Mouse (Mus musculus) naive thymus-derived CD4-positive, alpha-beta T cell, adult 2 months (primary cell): ENCODE measurements around the gene Dennd5b.
"Not testable (repeated sequence)": the region's sequence is repeated elsewhere in the genome, so short reads cannot be mapped to it uniquely, and the experiment has no call there.

Source experiments
- DNase-seq: peaks from one replicate; pipeline ENCODE4 v3.0.0-alpha.2; 2011; ENCODE audit warnings: low read depth

Gene Dennd5b

DNA sequence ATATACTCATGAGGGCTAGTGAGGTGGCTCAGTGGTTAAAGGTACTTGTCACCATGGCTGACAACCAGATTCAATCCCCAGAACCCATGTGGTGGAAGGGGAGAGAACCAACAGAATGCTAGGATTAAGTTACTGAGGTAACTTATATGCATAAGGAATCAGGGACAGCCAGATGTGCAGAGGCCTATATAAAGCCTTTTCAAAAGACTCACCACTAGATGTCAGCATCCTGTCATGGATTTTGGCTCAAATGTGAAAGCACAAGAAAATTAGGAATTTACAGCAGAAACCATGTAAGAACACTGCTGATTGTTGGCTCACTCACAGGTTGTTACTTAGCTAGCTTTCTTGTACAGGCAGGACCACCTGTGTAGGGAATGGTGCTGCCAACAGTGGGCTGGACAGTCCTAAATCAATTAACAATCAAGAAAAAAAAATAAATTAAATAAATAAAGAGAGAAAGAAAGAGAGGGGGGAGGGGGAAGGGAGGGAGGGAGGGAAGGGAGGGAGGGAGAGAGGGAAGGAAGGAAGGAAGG lies 90.6 kb downstream of the Dennd5b start:
- DNase-seq, result peak; percentile 32

DNA sequence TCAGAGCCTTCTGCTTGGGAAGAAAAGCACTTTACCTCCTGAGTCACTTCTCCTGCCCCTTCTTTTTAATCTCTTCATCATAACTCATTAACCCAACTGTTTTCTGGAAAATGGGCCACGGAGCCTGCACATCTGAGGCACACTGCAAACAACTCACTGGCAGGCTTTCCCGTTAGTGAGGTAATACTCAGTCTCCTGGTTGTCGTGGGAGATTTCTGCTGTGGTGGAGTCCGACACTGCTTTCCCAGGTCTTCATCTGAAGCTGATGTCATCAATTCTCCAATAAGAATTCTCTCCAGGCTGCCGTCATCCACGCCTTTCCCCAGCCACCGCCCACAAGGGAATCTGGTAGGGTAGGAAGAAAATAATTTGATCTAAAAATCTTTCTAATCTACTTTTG lies 96.5 kb downstream of the Dennd5b start:
- no peak for DNase-seq

DNA sequence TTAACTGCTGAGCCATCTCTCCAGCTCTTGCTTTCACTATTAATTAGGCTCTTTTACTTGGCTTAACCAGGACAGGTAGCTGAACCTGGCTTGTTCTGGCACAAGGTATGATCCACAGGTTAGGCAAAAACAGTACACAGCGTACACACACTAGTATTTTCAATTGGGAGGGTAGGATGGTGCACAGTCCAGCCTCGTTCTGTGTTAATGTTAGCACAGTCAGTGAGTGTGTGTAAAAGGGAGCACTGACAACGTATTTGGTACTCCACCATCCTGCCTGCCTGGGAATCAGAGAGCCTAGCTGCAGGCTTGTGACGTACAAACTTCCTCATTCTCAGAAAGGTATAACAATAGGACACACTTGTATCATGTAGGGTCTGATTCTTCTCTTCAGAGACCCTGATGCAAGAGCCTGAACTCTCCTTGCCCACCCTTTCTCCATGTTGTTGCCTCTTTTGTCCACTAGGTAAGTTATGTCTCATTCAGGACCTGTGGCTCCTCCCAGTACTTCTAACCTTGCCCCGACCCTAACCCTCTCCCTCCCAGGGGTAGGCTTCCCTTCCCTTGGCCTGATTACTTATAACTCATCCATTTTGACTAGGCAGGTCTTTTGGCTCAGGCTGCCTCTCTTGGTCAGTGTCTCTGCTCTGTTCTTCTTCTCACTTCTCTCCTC lies 107.0 kb downstream of the Dennd5b start:
- DNase-seq, result peak; percentile 3

DNA sequence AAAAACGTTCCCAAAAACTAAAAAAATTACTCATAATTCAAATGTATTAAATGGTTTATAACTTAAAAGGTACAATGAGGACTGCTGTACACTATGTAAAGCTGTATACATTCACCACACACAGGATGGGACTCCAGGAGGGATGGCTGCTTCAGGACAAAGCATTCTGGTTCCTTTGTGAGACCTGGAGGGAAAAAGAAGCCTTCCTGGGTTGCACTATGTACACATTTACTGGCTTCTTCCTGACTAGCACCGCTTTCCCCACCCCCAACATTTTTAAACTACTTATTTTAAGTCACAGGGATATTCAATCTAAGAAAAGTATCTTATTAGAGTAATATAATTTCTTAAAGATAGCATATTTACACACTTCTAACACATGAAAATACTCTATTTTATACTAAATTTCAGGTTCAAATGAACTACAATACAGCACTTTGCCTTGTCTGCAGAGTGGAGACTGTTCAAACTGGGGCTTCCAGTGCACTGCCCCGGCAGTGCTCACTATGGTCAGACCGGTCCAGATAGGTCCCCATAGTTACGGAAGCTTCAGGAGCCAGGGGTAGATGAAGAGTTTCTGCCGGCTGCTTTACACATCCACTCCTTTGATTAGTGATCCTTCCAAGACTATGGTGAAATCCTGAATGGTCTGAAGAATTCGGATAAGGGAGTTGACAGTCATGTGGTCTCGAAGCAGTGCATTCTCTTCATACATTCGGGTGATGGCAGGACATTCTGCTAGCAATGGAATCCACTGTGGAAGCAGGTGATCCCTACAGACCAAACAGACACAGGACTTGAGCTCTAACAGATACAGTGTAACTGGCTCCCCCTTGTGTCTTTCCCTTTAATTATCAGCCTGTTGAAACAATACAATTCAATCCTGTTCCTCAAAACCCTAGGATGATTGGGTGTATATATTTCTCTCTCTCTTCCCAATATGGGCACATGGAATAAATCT lies 108.1 kb downstream of the Dennd5b start:
- peak; percentile 30 for DNase-seq

DNA sequence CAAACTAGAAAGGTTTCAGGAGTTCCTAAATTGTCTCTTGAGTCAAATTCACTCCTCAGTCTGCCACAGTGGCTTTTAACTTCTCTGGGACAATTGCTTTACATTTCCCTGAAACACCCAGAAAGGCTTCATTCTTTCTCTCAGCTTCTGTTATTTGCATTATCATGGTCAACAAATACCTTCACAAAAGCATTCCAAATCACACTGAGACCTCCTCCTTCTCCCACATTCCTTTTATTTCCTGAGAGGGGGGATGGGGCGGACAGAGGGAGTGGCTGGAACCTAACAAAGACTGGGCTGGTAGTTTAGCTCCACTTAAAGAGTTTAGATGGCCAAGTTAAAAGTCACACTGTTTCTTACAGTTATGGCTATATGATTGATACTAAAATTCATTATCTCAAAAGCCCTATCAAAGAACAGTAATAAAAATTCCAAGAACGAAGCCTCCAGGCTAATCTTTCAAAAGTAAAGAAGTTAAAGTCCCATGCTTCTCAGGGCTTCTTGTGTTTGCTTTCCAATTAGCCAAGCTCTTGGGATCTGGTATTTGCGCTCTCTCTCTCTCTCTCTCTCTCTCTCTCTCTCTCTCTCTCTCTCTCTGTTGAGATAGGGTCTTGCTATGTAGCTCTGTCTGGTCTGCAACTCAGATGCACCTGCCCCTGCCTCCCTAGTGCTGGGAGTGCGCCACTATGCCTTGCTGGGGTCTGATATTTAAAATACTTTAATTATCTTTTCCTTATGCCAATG lies 108.9 kb downstream of the Dennd5b start:
- DNase-seq, result no peak

DNA sequence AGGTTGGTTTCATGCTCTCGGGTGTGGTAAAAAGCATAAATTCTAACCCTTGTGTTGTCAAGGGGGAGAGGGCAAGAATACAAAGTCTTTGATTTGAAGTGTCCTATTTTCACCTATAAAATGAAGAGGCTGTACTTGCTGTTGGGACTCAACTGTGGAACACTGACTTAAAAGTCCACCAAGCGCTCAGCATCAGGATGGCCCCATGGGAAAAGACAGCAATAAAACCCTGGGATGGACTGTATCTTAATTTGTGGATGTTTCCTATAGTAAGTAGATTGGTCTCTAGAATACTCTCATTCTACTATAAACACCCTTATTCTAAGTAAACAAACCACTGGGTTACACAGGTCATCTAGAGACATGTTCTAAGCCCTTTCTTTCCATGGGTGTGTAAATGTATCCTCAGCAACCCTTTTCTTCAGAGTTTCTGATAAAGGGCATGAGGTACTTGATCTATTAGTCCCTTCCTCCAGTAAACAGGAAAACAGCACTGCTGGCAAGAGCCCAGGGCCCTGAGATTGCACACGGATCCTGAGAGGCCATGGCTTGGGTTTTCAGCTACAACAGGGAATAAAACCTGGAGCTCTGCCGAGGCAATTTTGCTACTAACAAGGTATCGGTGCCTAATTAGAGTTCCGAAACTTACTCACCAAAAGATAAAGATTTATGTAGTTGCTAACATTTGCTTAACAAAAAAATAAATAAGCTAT lies 109.7 kb downstream of the Dennd5b start:
- DNase-seq, result no peak

DNA sequence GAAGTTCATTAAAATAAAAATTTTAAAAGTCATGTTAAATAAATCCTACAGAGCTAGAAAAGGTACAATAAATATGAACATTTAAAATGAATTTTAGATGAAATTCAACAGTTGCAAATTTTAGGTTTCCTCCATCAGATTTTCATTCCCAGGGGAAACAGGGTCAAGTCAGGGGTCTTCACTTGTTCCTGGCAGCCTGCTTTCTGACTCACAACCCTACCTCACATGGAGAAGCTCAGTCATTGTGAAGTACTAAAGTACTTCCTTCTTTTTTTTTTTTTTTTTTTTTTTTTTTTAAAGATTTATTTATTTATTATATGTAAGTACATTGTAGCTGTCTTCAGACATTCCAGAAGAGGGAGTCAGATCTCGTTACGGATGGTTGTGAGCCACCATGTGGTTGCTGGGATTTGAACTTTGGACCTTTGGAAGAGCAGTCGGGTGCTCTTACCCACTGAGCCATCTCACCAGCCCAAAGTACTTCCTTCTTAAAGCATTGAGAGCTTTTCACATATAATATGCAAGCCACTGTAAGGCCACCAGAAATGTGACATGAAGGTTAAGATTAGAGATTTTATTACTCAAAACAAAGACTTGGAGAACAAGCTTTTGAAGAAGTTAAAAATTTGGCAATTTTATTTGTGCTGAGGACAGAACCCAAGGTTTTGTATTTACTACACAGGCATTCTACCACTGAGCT lies 111.5 kb downstream of the Dennd5b start:
- DNase-seq, result not testable (repeated sequence)

DNA sequence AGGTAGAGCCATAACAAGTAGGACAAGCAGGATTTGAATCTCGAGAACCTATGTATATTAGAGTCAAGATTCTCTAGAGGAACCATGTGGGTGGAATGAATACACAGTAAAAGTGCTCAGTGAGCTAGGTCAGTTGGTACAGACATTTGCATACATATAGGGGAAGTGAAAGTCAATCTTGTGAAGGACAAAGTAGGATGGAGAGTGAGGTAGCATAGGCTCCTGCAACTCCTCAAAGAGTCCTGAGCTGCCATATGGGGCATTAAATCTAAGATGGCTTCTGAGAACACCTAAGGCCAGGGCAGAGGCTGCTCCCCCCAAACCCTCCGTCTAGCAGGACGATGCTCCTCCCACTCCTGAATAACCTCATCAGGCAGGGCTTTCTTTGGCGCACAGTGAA lies 115.5 kb downstream of the Dennd5b start:
- DNase-seq, result no peak

DNA sequence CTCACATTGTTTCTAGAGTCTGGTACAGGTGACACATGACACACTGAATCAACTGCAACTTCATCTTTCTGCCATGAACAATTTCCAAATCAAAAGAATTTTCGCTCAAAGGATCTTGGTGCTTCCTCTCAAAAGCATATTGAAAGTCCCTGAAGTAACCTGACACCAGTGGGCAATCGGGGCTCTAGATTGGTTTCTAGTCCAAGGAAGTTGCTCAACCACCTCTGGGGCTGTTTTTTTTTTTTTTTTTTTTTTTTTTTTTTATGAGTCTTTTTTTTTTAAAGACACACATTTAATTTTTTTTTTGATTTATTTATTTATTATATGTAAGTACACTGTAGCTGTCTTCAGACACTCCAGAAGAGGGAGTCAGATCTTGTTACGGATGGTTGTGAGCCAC lies 121.0 kb downstream of the Dennd5b start:
- no peak for DNase-seq

DNA sequence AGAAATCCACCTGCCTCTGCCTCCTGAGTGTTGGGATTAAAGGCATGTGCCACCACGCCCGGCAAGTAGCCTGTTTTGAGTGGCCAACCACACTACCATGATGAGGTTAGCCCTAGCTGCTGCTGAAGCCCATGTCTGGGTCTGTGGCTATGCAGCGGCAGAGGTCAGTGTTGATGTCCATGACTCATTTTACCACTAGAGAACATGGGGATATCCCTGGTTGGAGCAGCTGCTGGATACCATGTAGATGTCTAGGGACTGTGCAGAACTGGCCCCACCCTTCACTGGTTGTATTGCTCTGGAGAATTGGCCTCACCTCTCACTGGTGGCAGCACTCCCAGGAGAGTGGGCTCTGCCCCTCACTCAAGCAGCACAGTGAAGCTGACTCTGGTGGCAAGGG lies 126.4 kb downstream of the Dennd5b start:
- DNase-seq, result no peak

DNA sequence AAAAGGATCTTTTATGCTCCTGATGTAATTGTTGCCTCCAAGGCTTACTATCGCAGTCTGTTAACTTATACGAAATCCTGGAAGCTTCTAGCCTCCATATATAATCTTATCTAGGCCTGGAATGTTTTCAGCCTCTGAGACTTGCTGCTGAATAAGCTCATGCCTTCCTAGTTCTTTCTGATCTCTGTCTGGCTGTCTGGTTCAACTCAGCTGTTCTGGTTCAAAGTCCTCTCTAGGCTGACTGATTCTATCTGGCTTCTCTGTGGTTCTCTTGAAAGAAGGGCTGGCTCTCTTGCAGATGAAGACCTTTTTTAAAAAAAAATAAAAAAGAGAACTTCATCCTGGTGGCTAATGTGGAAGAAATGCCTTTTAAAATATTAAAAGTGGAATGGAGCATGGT lies 128.6 kb downstream of the Dennd5b start:
- DNase-seq, result no peak

DNA sequence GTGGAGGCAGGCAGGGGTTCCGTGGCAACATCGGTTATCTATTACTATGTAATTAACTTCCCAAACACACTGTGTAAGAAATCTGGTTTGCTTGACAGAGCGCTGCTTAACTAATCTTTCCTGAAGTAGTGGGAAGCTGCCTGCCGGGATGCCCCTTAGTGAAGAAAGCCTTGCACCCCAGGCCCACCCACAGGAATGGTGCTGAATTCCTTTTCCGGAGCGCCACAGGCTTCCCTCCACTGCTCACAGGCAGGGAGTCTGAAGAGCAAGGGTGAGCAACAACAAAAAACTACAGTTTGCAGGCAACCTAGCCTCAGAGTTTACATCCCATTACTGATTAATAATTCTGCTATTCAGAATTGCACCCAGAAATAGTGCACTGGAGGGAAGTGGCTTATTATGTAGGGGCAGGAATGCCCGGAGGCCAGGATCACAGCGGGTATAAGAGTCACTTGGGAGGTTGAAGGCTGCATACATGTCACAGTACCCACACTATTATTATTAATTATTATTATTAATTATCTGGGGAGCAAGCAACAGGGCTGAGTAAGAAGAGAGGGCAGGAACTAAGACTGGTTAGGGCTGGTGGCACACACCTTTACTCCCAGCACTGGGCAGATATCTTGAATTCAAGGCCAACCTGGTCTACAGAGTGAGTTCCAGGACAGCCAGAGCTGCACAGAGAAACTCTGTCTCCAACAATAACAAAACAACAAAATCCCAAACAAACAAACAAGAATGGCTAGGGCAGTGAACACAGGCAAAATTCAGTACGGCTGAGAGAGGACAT lies 129.2 kb downstream of the Dennd5b start:
- no peak for DNase-seq

DNA sequence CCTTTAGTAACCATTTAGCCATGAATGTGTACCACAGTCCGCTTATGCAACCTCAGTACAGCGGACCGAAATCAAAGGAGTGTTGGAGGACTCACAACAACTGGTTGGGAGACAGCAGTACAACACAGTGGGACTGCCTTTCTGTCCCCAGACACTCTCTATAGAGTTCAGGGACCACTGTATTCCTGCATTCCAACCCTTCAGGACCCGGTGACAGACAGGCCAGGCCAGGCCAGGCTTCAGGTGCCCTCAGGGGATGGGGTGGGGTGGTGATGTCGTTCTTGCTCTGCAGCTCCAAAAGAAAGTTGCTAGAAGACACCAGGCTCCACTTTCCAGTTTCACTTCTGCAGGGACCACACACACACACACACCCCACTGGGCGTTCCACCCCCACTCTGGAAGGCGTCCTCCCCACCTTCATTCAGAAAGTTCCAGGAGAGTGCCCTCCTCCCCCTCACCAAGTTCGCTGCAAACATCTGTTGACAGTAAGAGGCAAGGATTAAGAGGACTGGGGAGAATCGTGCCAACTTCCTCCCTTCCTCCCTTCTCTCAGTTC lies 130.0 kb downstream of the Dennd5b start:
- no peak for DNase-seq

DNA sequence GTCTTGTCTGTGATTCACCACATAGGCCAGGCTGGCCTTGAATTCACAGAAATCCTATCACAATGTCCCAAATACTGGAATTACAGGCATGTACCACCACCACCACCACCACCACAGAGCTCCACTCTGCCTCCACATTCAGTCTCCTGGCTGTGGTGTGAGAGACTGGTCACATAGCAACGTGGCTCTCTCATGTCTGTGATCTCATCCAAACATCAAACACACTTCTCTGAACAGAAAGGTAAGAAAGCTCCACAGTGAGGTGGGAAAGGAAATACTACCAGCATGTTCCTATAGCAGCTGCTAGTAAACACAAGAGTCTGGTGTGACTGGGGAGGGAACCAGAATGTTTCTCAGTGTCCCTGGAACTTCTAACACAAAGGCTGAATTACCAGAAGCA lies 140.2 kb downstream of the Dennd5b start:
- peak; percentile 56 for DNase-seq

DNA sequence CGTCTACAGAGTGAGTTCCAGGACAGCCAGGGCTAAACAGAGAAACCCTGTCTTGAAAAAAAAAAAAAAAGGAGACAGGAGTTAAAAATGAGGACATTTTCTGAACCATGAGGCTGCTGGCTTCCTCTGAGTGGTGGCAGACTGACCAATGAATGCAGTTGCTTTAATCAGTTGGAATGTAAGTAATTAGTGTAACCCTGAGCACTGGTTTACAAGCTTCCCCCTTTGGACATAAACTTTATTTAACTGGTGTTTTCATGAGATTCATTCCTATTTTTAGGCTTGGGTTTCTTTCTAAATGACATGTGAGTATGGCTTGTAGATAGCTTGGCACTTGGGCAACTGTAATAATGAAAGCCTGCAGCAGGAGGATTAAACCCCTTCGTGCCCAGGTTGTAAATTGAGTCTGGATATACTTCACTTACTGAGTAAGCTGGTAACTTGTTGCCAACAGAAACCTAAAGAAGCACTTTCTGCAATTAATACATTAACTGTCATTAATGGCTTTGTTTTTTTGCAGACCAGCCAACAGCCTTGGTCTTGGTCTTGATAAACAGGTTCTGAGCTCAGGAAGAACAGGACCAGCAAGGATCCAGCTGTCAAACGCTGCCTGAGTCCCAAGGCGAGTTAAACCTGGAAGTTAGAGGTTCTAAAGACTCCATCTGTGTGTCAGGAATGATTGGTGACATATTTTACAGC lies 141.8 kb downstream of the Dennd5b start:
- no peak for DNase-seq

DNA sequence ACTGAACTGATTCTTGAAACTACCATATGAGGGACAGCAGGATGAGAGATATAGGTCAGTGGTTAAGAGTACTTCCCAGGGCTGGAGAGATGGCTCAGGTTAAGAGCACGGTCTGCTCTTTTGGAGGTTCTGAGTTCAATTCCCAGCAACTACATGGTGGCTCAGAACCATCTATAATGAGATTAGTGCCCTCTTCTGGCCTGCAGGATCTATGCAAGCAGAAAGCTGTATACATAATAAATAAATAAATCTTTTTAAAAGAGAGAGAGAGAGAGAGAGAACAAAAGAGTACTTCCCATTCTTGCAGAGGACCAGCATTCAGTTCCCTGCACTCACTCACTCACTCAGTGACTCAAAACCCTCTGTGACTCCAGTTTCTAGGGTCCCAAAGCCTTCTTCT lies 142.8 kb downstream of the Dennd5b start:
- no peak for DNase-seq

DNA sequence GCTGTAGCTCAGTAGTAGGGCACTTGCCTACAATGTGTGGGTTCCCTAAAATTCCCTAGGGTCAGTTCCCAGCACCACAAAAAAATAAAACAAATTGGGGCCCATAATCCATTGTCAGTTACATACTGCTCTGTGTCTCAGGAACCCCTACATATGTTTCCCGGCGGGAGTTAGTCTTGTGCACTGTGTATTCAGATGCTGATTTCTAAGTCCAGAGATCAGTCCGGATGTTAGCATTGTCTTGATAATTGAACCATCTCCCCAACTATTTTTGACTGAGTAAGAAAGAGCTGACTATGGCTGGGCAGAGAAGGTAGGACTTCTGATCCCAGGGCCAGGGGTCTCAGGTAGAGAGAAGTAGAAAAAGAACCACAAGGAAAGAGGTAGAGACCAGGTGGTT lies 144.4 kb downstream of the Dennd5b start:
- DNase-seq, result no peak

DNA sequence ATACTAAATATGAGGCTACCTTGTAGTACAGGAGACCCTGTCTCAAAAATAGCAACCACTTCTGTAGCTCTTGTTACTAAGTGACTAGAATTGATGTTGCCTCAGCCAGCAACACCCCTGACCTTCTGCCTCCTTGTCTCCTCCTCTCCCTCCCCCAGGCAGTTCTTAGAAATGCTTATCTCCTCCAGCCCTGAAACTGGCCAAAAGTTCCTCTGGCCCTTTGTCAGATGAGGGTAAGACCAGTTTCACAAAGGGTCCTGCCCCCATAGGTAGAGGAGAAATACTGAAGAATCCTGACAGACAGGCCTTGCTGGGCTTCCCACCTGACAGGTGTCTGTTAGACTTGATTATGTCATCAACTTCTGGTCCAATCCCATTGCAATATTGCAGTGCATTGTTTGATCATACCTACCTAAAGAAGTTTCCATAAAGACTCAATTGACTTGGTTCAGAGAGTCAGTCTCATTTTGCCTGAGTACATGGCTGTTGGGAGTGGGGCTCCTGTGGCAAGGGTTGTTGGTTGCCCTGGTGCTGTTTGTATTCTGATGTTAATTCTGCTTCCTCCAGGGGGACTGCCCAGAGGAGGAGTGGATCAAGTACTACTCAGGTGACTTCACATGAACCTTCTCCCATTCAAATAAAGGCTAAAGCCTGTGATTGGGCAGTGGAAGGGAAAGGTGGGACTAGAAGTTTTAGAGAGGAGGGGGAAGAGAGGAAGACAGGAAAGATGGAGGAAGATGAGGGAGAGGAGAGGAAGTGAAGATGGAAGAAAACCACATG lies 145.6 kb downstream of the Dennd5b start:
- DNase-seq, result no peak
